Mouse (Mus musculus) midbrain, embryonic 15.5 days (tissue): ENCODE results near the gene Ssmem1. TPM values are rescaled to one million over a fixed set of nuclear protein-coding genes. Genes with fewer than 3 reads are reported as not detected.

Experiments
- ATAC-seq: fragments of 200-750 bp; cut with Nextera tagmentation; replicated peaks from 2 replicates; pipeline ENCODE4 v1.8.0; 2017; ENCODE audit warnings: moderate TSS enrichment
- H3K27ac ChIP-seq: fragments of 300-500 bp; sonication (generic); 2 replicates; pipeline ENCODE4 v1.5.1; 2015; ENCODE audit warnings: mild to moderate bottlenecking, inconsistent platforms
- H3K27me3 ChIP-seq: fragments of 300-500 bp; sonication (generic); replicated peaks from 2 replicates; pipeline ENCODE4 v1.6.1; 2015; ENCODE audit warnings: inconsistent platforms
- H3K36me3 ChIP-seq: fragments of 300-500 bp; sonication (generic); replicated peaks from 2 replicates; pipeline ENCODE4 v1.6.1; 2015; ENCODE audit warnings: inconsistent platforms
- H3K4me1 ChIP-seq: fragments of 300-500 bp; sonication (generic); 2 replicates; pipeline ENCODE4 v1.6.1; 2015; ENCODE audit warnings: inconsistent platforms
- H3K4me2 ChIP-seq: fragments of 300-500 bp; sonication (generic); 2 replicates; pipeline ENCODE4 v1.6.1; 2015; ENCODE audit warnings: inconsistent platforms, mild to moderate bottlenecking, moderate library complexity
- H3K4me3 ChIP-seq: fragments of 300-500 bp; sonication (generic); 2 replicates; pipeline ENCODE4 v1.5.1; 2015; ENCODE audit warnings: mild to moderate bottlenecking, inconsistent platforms
- H3K9ac ChIP-seq: fragments of 300-500 bp; sonication (generic); 2 replicates; pipeline ENCODE4 v1.6.1; 2015; ENCODE audit warnings: mild to moderate bottlenecking, inconsistent platforms
- H3K9me3 ChIP-seq: fragments of 300-500 bp; sonication (generic); 2 replicates; pipeline ENCODE4 v1.6.1; 2016; ENCODE audit warnings: inconsistent platforms
- WGBS: fragments of 180-500 bp; shearing (Covaris S2); methylation state at CpG from one replicate; pipeline ENCODE4 v1.1.7; 2015; ENCODE audit warnings: mixed read lengths; 5-methylcytosine and 5-hydroxymethylcytosine counted together
- polyA plus RNA-seq: library from polyadenylated mRNA; unstranded; fragments of >200 nt; fragmentation: Nextera tagmentation; extraction: Ambion mirVana; gene quantifications from 2 replicates; pipeline ENCODE4 v1.2.1, GENCODE M21; 2015

Gene Ssmem1
- polyA plus RNA-seq, 1 experiment from 2014 or later: 0.21 TPM

- Histone ChIP-seq H3K4me1 (peaks cover 51% of the 10 kb centered on the region), H3K4me3 (no peak overlapping the region), H3K9me3 (no peaks in the 10 kb centered on the region), H3K27ac (peak overlapping the region; percentile 88), H3K36me3 (no peaks in the 10 kb centered on the region), H3K9ac (no peak overlapping the region), H3K4me2 (no peak overlapping the region), H3K27me3 (no peaks in the 10 kb centered on the region)
- WGBS: 47% methylated on average over 7 of the region's 7 CpGs
- no peak for ATAC-seq
Observed at GRCm38 (mm10) chr6:30550496-30551192, 41.0 kb downstream of the Ssmem1 start.

- no peak overlapping the region for H3K9ac ChIP-seq
- ATAC-seq: no peak
- no peak overlapping the region for H3K4me2 ChIP-seq
- H3K9me3 ChIP-seq: no peaks in the 10 kb centered on the region
- H3K27me3 ChIP-seq: no peaks in the 10 kb centered on the region
- H3K4me1 ChIP-seq: peaks cover 46% of the 10 kb centered on the region
- H3K27ac ChIP-seq: peak overlapping the region; percentile 88
- no peaks in the 10 kb centered on the region for H3K36me3 ChIP-seq
- no peak overlapping the region for H3K4me3 ChIP-seq
Observed at GRCm38 (mm10) chr6:30551193-30551515, 41.5 kb downstream of the Ssmem1 start.

DNA sequence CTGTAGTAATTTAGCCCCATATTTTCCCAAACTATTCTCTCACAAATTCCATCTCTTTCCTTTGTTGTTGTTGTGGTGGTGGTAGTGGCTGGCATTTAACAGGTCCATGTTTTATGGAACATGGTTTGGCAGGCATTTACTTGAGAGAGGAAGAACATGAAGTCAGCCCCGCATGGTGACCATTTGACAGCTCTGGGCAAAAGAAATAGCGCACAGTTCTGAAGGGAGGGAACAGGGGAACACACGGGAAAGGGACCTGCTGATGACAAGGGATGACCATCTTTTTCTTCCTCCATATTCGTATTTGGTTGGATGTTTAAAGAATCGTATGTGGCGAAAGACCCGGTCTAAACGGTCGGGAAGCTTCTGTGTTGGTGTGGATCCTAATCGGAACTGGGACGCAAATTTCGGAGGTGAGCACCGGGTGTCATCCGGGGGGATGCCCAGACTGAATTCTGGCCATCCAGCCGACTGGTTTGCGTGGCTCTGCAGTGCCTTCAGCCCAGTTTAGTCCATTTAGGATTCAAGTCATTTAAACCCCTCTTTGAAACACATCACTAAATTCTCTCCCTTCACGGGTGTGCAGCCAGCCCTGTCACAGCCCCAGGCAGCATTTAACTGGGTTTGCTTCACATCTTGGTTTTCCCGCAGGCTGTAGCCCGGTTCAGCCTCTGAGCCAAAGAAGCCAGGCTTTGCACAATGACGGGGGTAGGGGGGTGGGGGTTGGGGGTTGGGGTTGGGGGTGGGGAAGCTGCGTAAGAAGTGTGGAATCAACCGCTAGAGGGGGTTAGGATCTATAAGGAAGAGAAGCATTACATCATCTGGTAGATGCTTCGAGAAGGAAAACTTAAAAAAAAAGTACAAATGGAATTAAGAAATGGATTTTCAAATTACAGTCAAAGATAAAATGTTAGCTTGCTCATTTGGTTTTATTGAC, 42.3 kb downstream of the Ssmem1 start:
- peak overlapping the region; percentile 88 for H3K27ac ChIP-seq
- 9% methylated on average over 23 of the region's 23 CpGs for WGBS

DNA sequence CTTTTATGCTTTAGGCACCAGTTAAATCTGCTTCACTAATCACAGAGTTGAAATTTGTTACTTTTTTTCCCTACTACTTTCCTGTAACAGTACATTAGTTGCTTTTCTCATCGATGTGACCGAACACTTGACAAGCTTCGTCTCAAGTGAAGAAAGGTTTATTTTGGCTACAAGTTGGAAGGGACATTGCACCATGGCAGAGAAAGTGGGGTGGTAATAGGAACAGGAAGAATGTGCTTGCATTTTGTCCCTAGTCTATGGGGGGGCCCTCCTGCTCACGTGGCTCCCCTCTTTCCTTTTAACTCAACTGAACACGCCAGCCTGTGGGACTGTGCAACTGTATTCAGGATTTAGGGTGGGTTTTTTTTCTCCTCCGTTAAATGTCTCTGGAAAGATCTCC, 43.0 kb downstream of the Ssmem1 start:
- no peaks in the 10 kb centered on the region for H3K9me3 ChIP-seq
- H3K4me2 ChIP-seq: 0 out of 2 replicates have a peak overlapping the region, but pooled peaks have one; percentile 50
- ATAC-seq: no peak
- no peaks in the 10 kb centered on the region for H3K36me3 ChIP-seq
- no peak overlapping the region for H3K9ac ChIP-seq
- WGBS: 49% methylated on average over 6 of the region's 6 CpGs
- H3K27me3 ChIP-seq: no peaks in the 10 kb centered on the region
- H3K4me3 ChIP-seq: no peak overlapping the region
- peaks cover 32% of the 10 kb centered on the region for H3K4me1 ChIP-seq
- peak overlapping the region; percentile 88 for H3K27ac ChIP-seq

More for the DNA sequence above, 42.3 kb downstream of the Ssmem1 start:
- no peaks in the 10 kb centered on the region for H3K36me3 ChIP-seq
- H3K9me3 ChIP-seq: no peaks in the 10 kb centered on the region
- no peaks in the 10 kb centered on the region for H3K27me3 ChIP-seq
- peak overlapping the region; percentile 23 for H3K4me3 ChIP-seq
- H3K9ac ChIP-seq: peak overlapping the region; percentile 44
- peak overlapping the region; percentile 50 for H3K4me2 ChIP-seq
- ATAC-seq: peak; percentile 75
- peaks cover 38% of the 10 kb centered on the region for H3K4me1 ChIP-seq

- H3K36me3 ChIP-seq: no peaks in the 10 kb centered on the region
- no peak overlapping the region for H3K9ac ChIP-seq
- no peak overlapping the region for H3K4me3 ChIP-seq
- WGBS: 73% methylated on average over 7 of the region's 7 CpGs
- H3K27me3 ChIP-seq: no peaks in the 10 kb centered on the region
- H3K9me3 ChIP-seq: no peaks in the 10 kb centered on the region
- no peak for ATAC-seq
- no peak overlapping the region for H3K27ac ChIP-seq
- H3K4me1 ChIP-seq: peaks cover 25% of the 10 kb centered on the region
- no peak overlapping the region for H3K4me2 ChIP-seq
Observed at GRCm38 (mm10) chr6:30553381-30554010, 43.8 kb downstream of the Ssmem1 start.

GRCm38 (mm10) chr6:30554092-30554491, 44.4 kb downstream of the Ssmem1 start:
- H3K27ac ChIP-seq: no peak overlapping the region
- H3K36me3 ChIP-seq: no peaks in the 10 kb centered on the region
- H3K4me3 ChIP-seq: no peak overlapping the region
- H3K9me3 ChIP-seq: no peaks in the 10 kb centered on the region
- no peak overlapping the region for H3K4me2 ChIP-seq
- 89% methylated on average over 5 of the region's 5 CpGs for WGBS
- ATAC-seq: no peak
- H3K27me3 ChIP-seq: no peaks in the 10 kb centered on the region
- no peak overlapping the region for H3K9ac ChIP-seq
- H3K4me1 ChIP-seq: peaks cover 22% of the 10 kb centered on the region

DNA sequence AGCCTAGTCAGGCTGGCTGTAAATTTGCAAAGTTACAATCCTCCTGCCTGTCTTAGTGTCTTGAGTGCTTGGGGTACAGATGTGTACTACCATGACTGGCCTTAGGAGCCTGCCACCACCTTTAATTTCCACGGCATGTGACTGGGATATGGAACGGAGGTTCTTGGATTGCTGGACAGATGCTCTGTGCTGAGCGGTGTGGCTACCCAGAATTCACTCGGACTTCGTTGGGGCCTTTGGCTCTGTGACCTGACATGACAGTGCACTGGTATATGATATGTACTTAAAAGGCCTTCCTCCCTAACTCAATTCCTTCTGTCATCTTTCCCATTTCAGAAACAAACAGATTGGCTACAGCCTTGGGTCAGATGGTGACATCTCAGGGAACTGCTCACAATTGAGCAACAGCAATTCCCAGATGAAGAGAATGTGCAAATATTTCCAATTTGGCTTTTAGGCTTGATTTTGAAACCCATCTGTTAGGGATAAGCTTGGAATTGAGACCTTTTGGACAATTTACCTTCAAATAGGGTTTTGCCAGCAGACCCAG, 45.0 kb downstream of the Ssmem1 start:
- Histone ChIP-seq H3K9ac (no peak overlapping the region), H3K36me3 (no peaks in the 10 kb centered on the region), H3K4me3 (no peak overlapping the region), H3K4me1 (peaks cover 16% of the 10 kb centered on the region), H3K27me3 (no peaks in the 10 kb centered on the region), H3K9me3 (no peaks in the 10 kb centered on the region), H3K4me2 (no peak overlapping the region), H3K27ac (no peak overlapping the region)
- ATAC-seq: no peak
- 91% methylated on average over 5 of the region's 5 CpGs for WGBS

DNA sequence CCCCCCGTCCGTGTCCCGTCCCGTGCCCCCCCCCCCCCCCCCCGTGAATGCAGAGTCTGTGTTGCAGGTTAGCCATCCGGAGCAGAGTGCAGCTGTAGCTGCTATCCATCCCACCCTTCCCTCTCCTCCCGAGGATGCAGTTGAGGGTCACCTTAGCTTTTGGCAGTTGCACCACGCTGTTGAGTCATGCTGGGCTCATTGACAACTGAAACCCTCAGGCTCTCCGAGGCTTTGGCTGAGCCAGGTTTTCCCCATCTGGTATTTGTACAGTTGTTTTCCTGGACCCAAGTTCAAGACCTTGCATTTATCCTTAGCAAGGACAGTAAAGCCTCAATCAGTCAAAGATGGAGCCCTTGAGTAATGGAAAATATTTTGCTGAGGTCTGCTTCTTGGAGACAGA, 46.4 kb downstream of the Ssmem1 start:
- Histone ChIP-seq H3K27me3 (no peaks in the 10 kb centered on the region), H3K36me3 (no peaks in the 10 kb centered on the region), H3K9ac (no peak overlapping the region), H3K4me2 (no peak overlapping the region), H3K4me3 (no peak overlapping the region), H3K4me1 (peaks cover 16% of the 10 kb centered on the region), H3K9me3 (no peaks in the 10 kb centered on the region), H3K27ac (no peak overlapping the region)
- 19% methylated on average over 4 of the region's 9 CpGs for WGBS
- no peak for ATAC-seq

GRCm38 (mm10) chr6:30559726-30560125, 50.1 kb downstream of the Ssmem1 start:
- no peak overlapping the region for H3K27ac ChIP-seq
- H3K27me3 ChIP-seq: no peaks in the 10 kb centered on the region
- no peaks in the 10 kb centered on the region for H3K36me3 ChIP-seq
- no peak overlapping the region for H3K9ac ChIP-seq
- no peak overlapping the region for H3K4me2 ChIP-seq
- no peaks in the 10 kb centered on the region for H3K9me3 ChIP-seq
- 50% methylated on average over 1 of the region's 1 CpGs for WGBS
- no peaks in the 10 kb centered on the region for H3K4me1 ChIP-seq
- H3K4me3 ChIP-seq: no peak overlapping the region
- ATAC-seq: no peak

GRCm38 (mm10) chr6:30562132-30562531, 52.5 kb downstream of the Ssmem1 start:
- ATAC-seq: no peak
- WGBS: 78% methylated on average over 4 of the region's 4 CpGs
- no peak overlapping the region for H3K4me2 ChIP-seq

DNA sequence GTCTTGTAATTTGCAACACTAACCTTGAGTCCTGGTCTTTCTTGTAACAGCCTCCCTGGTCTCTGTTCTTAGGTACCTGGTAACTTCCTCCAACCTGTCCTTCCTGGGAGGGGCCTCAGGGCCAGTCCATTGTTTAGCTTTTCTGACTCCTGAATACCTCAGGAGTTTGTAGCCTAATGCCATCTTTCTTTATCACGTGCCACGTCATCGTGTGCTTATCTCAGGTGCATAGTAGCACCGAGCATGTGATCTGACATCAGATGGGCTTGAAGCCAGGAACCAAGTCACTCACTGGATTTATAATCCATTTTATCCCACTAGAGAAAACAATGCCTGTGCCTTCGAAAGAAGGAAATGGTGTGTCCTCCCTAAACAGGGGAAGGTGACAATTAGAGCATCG, 53.9 kb downstream of the Ssmem1 start:
- no peak overlapping the region for H3K27ac ChIP-seq
- no peaks in the 10 kb centered on the region for H3K9me3 ChIP-seq
- no peaks in the 10 kb centered on the region for H3K36me3 ChIP-seq
- no peaks in the 10 kb centered on the region for H3K27me3 ChIP-seq
- WGBS: 87% methylated on average over 6 of the region's 6 CpGs
- H3K4me1 ChIP-seq: no peaks in the 10 kb centered on the region
- H3K4me2 ChIP-seq: no peak overlapping the region
- H3K4me3 ChIP-seq: no peak overlapping the region
- no peak overlapping the region for H3K9ac ChIP-seq
- no peak for ATAC-seq

More at GRCm38 (mm10) chr6:30562132-30562531, 52.5 kb downstream of the Ssmem1 start:
- H3K27me3 ChIP-seq: no peaks in the 10 kb centered on the region
- no peaks in the 10 kb centered on the region for H3K9me3 ChIP-seq
- H3K4me3 ChIP-seq: no peak overlapping the region
- no peak overlapping the region for H3K9ac ChIP-seq
- H3K36me3 ChIP-seq: no peaks in the 10 kb centered on the region
- no peak overlapping the region for H3K27ac ChIP-seq
- no peaks in the 10 kb centered on the region for H3K4me1 ChIP-seq

DNA sequence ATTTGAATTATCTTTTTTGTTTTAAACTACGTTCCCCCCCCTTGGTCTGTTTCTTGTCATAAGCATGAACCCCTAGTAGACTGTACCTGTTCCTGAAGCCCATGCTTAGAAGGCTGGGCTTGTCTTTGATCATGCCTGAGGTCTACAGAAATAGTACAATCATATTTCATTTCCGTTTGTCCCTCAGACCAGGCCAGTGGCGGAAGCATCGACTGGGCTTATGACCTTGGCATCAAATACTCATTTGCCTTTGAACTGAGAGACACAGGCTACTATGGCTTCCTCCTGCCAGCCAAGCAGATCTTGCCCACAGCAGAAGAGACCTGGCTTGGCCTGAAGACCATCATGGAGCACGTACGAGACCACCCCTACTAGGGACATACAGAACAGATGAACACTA, 54.4 kb downstream of the Ssmem1 start:
- no peaks in the 10 kb centered on the region for H3K9me3 ChIP-seq
- no peak overlapping the region for H3K4me3 ChIP-seq
- H3K4me1 ChIP-seq: no peaks in the 10 kb centered on the region
- WGBS: 92% methylated on average over 6 of the region's 6 CpGs
- no peak for ATAC-seq
- H3K4me2 ChIP-seq: no peak overlapping the region
- no peaks in the 10 kb centered on the region for H3K36me3 ChIP-seq
- no peak overlapping the region for H3K9ac ChIP-seq
- H3K27me3 ChIP-seq: no peaks in the 10 kb centered on the region
- no peak overlapping the region for H3K27ac ChIP-seq
